In genomic region chr7:16087587-16087986, GRCm38 (mm10) we compare ENCODE assay signal across 15 mouse cellular contexts.
A peak's percentile ranks its signal among the peaks of the same experiment; 100 is the strongest.
DNase-seq lines count a peak whose midpoint lies in the region.
"Had no signal": no experiment of that assay in that cellular context is flagged by ENCODE, and none has a peak within 500 bp of the region (broad histone marks: within the 10 kb centered on the region; RNA-seq: fewer than 3 reads in every experiment).

No protein-coding gene starts in this region.

- peak; percentile 55 for DNase-seq in cerebellum, adult 11-12 months
- no peak for DNase-seq in cerebellum, postnatal 10 days
- DNase-seq in cerebellum, adult 9-10 months = peak; percentile 75
- no peak for DNase-seq in cerebellum, postnatal 25 days
- DNase-seq in brain, adult 2 months (ENCODE audit: low read depth, low spot score) = peak; percentile 88
- DNase-seq in urinary bladder, postnatal 4 days (ENCODE audit: low spot score in 2 of 2) = no peak
- DNase-seq: adrenal gland, postnatal 10 days; adrenal gland, postnatal 36 days; B cell, adult 2 months; gastrocnemius, postnatal 25 days; heart, adult 18-20 months; heart, postnatal 10 days; heart, postnatal 36 days; kidney, adult 11 months; kidney, adult 8-10 months had no signal

Comparison
In these comparisons a context has a peak if more than half of its experiments do, and no peak if none do; other contexts are left out.
1. DNase-seq: peak in cerebellum, adult 11-12 months (single experiment), cerebellum, adult 9-10 months (single experiment) and brain, adult 2 months (single experiment); none in cerebellum, postnatal 10 days (0 of 2), cerebellum, postnatal 25 days (0 of 2) and urinary bladder, postnatal 4 days (0 of 2).